Mouse (Mus musculus): ENCODE results near the gene Rnh1.

DNA sequence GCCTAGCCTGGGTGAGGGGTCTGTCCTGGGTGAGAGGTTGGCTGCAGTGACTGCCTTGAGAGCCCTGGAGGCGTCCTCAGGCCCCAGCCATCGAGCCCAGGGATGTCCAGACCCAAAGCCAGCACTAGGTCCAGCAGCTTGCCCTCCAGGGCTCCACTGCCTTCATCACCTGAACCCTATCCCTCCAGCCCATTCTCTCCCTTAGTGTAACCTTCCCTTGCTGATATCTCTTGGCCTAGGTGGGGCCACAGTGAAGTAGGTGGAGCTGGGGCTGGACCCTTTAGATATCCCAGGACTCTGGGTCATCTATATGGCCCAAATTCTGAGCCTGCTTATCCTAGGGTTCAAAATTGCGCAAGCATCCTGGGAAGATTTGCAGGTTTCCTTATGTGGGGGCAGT, 36.9 kb upstream of the Rnh1 start:
- TF ChIP-seq CTCF (IDR thresholded peaks at IDR 0.05; ENCODE audit: low read depth, low read length) (no peak), POLR2A (IDR thresholded peaks at IDR 0.05; ENCODE audit: extremely low read depth, insufficient read depth, low read length) (no peak)

All from liver, adult 2 months (tissue).